Mouse (Mus musculus): Measurements from ENCODE around the gene Rnd1. TPM values are rescaled to one million over a fixed set of nuclear protein-coding genes. Genes with fewer than 3 reads are reported as not detected.

The Rnd1 gene
- polyA plus RNA-seq, 1 experiment from 2014 or later, result 16.4 TPM

GRCm38 (mm10) chr15:98634541-98635081 is 42.6 kb downstream of the Rnd1 start:
- peak overlapping the region; percentile 95 for H3K9ac ChIP-seq (replicated peaks; ENCODE audit: low read depth, low read length)
- H3K4me2 ChIP-seq (ENCODE audit: low read length), result peak overlapping the region; percentile 75
- H3K4me1 ChIP-seq (replicated peaks; ENCODE audit: control insufficient read depth, insufficient read depth, low read length), result peaks cover 45% of the 10 kb centered on the region
- ATAC-seq, result peak; percentile 78
- no peaks in the 10 kb centered on the region for H3K9me3 ChIP-seq (ENCODE audit: control insufficient read depth, low read length)
- no peaks in the 10 kb centered on the region for H3K36me3 ChIP-seq (ENCODE audit: control insufficient read depth, insufficient read depth)
- H3K27me3 ChIP-seq (replicated peaks; ENCODE audit: control insufficient read depth, insufficient read depth, low read length), result peaks cover 5% of the 10 kb centered on the region; the same call in 1 of the 2 replicates
- H3K27ac ChIP-seq (ENCODE audit: low read length), result peak overlapping the region; percentile 98
- under 1% methylated on average over 58 of the region's 65 CpGs for WGBS
- H3K4me3 ChIP-seq (replicated peaks; ENCODE audit: low read length), result peak overlapping the region; percentile 73

GRCm38 (mm10) chr15:98633822-98634470 is 43.3 kb downstream of the Rnd1 start:
- peaks cover 5% of the 10 kb centered on the region; the same call in 1 of the 2 replicates for H3K27me3 ChIP-seq (replicated peaks; ENCODE audit: control insufficient read depth, insufficient read depth, low read length)
- H3K9ac ChIP-seq (replicated peaks; ENCODE audit: low read depth, low read length), result peak overlapping the region; percentile 95
- ATAC-seq, result no peak
- H3K4me1 ChIP-seq (replicated peaks; ENCODE audit: control insufficient read depth, insufficient read depth, low read length), result peaks cover 48% of the 10 kb centered on the region
- H3K4me2 ChIP-seq (ENCODE audit: low read length), result peak overlapping the region; percentile 75
- H3K4me3 ChIP-seq (replicated peaks; ENCODE audit: low read length), result peak overlapping the region; percentile 73
- H3K27ac ChIP-seq (ENCODE audit: low read length), result peak overlapping the region; percentile 98
- no peaks in the 10 kb centered on the region for H3K9me3 ChIP-seq (ENCODE audit: control insufficient read depth, low read length)
- under 1% methylated on average over 25 of the region's 25 CpGs for WGBS
- H3K36me3 ChIP-seq (ENCODE audit: control insufficient read depth, insufficient read depth), result no peaks in the 10 kb centered on the region

- Histone ChIP-seq H3K4me2 (ENCODE audit: low read length) (peak overlapping the region; percentile 75), H3K4me1 (replicated peaks; ENCODE audit: control insufficient read depth, insufficient read depth, low read length) (peaks cover 57% of the 10 kb centered on the region), H3K9me3 (ENCODE audit: control insufficient read depth, low read length) (no peaks in the 10 kb centered on the region), H3K9ac (replicated peaks; ENCODE audit: low read depth, low read length) (peak overlapping the region; percentile 95), H3K27me3 (replicated peaks; ENCODE audit: control insufficient read depth, insufficient read depth, low read length) (peaks cover 5% of the 10 kb centered on the region; the same call in 1 of the 2 replicates), H3K36me3 (ENCODE audit: control insufficient read depth, insufficient read depth) (no peaks in the 10 kb centered on the region), H3K4me3 (replicated peaks; ENCODE audit: low read length) (peak overlapping the region; percentile 73), H3K27ac (ENCODE audit: low read length) (peak overlapping the region; percentile 14; the same call in 1 of the 2 replicates)
- 4% methylated on average over 4 of the region's 4 CpGs for WGBS
- no peak for ATAC-seq
These were observed 44.3 kb downstream of the Rnd1 start for GRCm38 (mm10) chr15:98632921-98633320.

- WGBS, result 2% methylated on average over 23 of the region's 25 CpGs
- no peaks in the 10 kb centered on the region; the same call in 1 of the 2 replicates for H3K9me3 ChIP-seq (ENCODE audit: control insufficient read depth, low read length)
- H3K36me3 ChIP-seq (ENCODE audit: control insufficient read depth, insufficient read depth), result no peaks in the 10 kb centered on the region
- H3K4me3 ChIP-seq (replicated peaks; ENCODE audit: low read length), result peak overlapping the region; percentile 73
- ATAC-seq, result peak; percentile 63
- H3K9ac ChIP-seq (replicated peaks; ENCODE audit: low read depth, low read length), result peak overlapping the region; percentile 95
- peak overlapping the region; percentile 75 for H3K4me2 ChIP-seq (ENCODE audit: low read length)
- peaks cover 5% of the 10 kb centered on the region; the same call in 1 of the 2 replicates for H3K27me3 ChIP-seq (replicated peaks; ENCODE audit: control insufficient read depth, insufficient read depth, low read length)
- peaks cover 50% of the 10 kb centered on the region for H3K4me1 ChIP-seq (replicated peaks; ENCODE audit: control insufficient read depth, insufficient read depth, low read length)
- peak overlapping the region; percentile 78 for H3K27ac ChIP-seq (ENCODE audit: low read length)
These were observed 45.0 kb downstream of the Rnd1 start for GRCm38 (mm10) chr15:98632107-98632744.

GRCm38 (mm10) chr15:98631493-98631892 is 45.8 kb downstream of the Rnd1 start:
- peaks cover 42% of the 10 kb centered on the region for H3K4me1 ChIP-seq (replicated peaks; ENCODE audit: control insufficient read depth, insufficient read depth, low read length)
- no peak for ATAC-seq
- H3K9me3 ChIP-seq (ENCODE audit: control insufficient read depth, low read length), result no peaks in the 10 kb centered on the region; the same call in 1 of the 2 replicates
- under 1% methylated on average over 18 of the region's 18 CpGs for WGBS
- H3K36me3 ChIP-seq (ENCODE audit: control insufficient read depth, insufficient read depth), result no peaks in the 10 kb centered on the region
- no peak overlapping the region; the same call in 1 of the 2 replicates for H3K27ac ChIP-seq (ENCODE audit: low read length)
- peak overlapping the region; percentile 73 for H3K4me3 ChIP-seq (replicated peaks; ENCODE audit: low read length)
- H3K27me3 ChIP-seq (replicated peaks; ENCODE audit: control insufficient read depth, insufficient read depth, low read length), result peaks cover 5% of the 10 kb centered on the region; the same call in 1 of the 2 replicates
- peak overlapping the region; percentile 75 for H3K4me2 ChIP-seq (ENCODE audit: low read length)
- H3K9ac ChIP-seq (replicated peaks; ENCODE audit: low read depth, low read length), result peak overlapping the region; percentile 95; the same call in 1 of the 2 replicates

GRCm38 (mm10) chr15:98630540-98630939 is 46.7 kb downstream of the Rnd1 start, which contains the start of gene Cacnb3:
Gene Cacnb3 (plus strand): TSS chr15:98630840.
- peaks cover 33% of the 10 kb centered on the region for H3K4me1 ChIP-seq (replicated peaks; ENCODE audit: control insufficient read depth, insufficient read depth, low read length)
- no peaks in the 10 kb centered on the region for H3K36me3 ChIP-seq (ENCODE audit: control insufficient read depth, insufficient read depth)
- peak within 1 kb of the TSS; percentile 75 for H3K4me2 ChIP-seq (ENCODE audit: low read length)
- no peaks in the 10 kb centered on the region; the same call in 1 of the 2 replicates for H3K9me3 ChIP-seq (ENCODE audit: control insufficient read depth, low read length)
- no peak within 1 kb of the TSS for H3K27ac ChIP-seq (ENCODE audit: low read length)
- WGBS, result 33% methylated on average over 4 of the region's 4 CpGs
- peak within 1 kb of the TSS; percentile 95; the same call in 1 of the 2 replicates for H3K9ac ChIP-seq (replicated peaks; ENCODE audit: low read depth, low read length)
- peaks cover 5% of the 10 kb centered on the region; the same call in 1 of the 2 replicates for H3K27me3 ChIP-seq (replicated peaks; ENCODE audit: control insufficient read depth, insufficient read depth, low read length)
- H3K4me3 ChIP-seq (replicated peaks; ENCODE audit: low read length), result peak within 1 kb of the TSS; percentile 73
- ATAC-seq, result no peak

- ATAC-seq, result no peak
- H3K27me3 ChIP-seq (replicated peaks; ENCODE audit: control insufficient read depth, insufficient read depth, low read length), result peaks cover 5% of the 10 kb centered on the region; the same call in 1 of the 2 replicates
- H3K27ac ChIP-seq (ENCODE audit: low read length), result no peak overlapping the region
- H3K4me1 ChIP-seq (replicated peaks; ENCODE audit: control insufficient read depth, insufficient read depth, low read length), result peaks cover 32% of the 10 kb centered on the region
- WGBS, result 57% methylated on average over 6 of the region's 6 CpGs
- no peak overlapping the region for H3K4me2 ChIP-seq (ENCODE audit: low read length)
- no peaks in the 10 kb centered on the region; the same call in 1 of the 2 replicates for H3K9me3 ChIP-seq (ENCODE audit: control insufficient read depth, low read length)
- no peaks in the 10 kb centered on the region for H3K36me3 ChIP-seq (ENCODE audit: control insufficient read depth, insufficient read depth)
- H3K4me3 ChIP-seq (replicated peaks; ENCODE audit: low read length), result no peak overlapping the region
- H3K9ac ChIP-seq (replicated peaks; ENCODE audit: low read depth, low read length), result no peak overlapping the region
These were observed 47.8 kb downstream of the Rnd1 start for GRCm38 (mm10) chr15:98629464-98629863.

- ATAC-seq, result peak; percentile 39
- H3K4me2 ChIP-seq (ENCODE audit: low read length), result peak overlapping the region; percentile 36
- H3K4me3 ChIP-seq (replicated peaks; ENCODE audit: low read length), result peak overlapping the region; percentile 7; the same call in 1 of the 2 replicates
- peaks cover 32% of the 10 kb centered on the region for H3K4me1 ChIP-seq (replicated peaks; ENCODE audit: control insufficient read depth, insufficient read depth, low read length)
- no peaks in the 10 kb centered on the region; the same call in 1 of the 2 replicates for H3K9me3 ChIP-seq (ENCODE audit: control insufficient read depth, low read length)
- peaks cover 5% of the 10 kb centered on the region; the same call in 1 of the 2 replicates for H3K27me3 ChIP-seq (replicated peaks; ENCODE audit: control insufficient read depth, insufficient read depth, low read length)
- 8% methylated on average over 20 of the region's 20 CpGs for WGBS
- peak overlapping the region; percentile 40; the same call in 1 of the 2 replicates for H3K9ac ChIP-seq (replicated peaks; ENCODE audit: low read depth, low read length)
- no peaks in the 10 kb centered on the region for H3K36me3 ChIP-seq (ENCODE audit: control insufficient read depth, insufficient read depth)
- H3K27ac ChIP-seq (ENCODE audit: low read length), result no peak overlapping the region
These were observed 48.5 kb downstream of the Rnd1 start for GRCm38 (mm10) chr15:98628589-98629254.

Measured in forebrain, embryonic 16.5 days (tissue).